Mouse (Mus musculus) hindbrain, embryonic 16.5 days (tissue): ENCODE measurements around the gene Dnajc16. TPM values are rescaled to one million over a fixed set of nuclear protein-coding genes. Genes with fewer than 3 reads are reported as not detected.
A peak's percentile ranks its signal among the peaks of the same experiment; 100 is the strongest.

Source experiments
- ATAC-seq: fragments of 200-750 bp; cut with Nextera tagmentation; 2 replicates; pipeline ENCODE4 v1.8.0; 2017; ENCODE audit warnings: moderate TSS enrichment, moderate library complexity
- H3K27ac ChIP-seq: fragments of 300-500 bp; sonication (generic); 2 replicates; pipeline ENCODE4 v1.5.1; 2014; ENCODE audit warnings: low read depth, mild to moderate bottlenecking, control low read depth, low read length, moderate library complexity
- H3K27me3 ChIP-seq: fragments of 300-500 bp; sonication (generic); replicated peaks from 2 replicates; pipeline ENCODE4 v1.6.1; 2014; ENCODE audit warnings: low read length; ENCODE audit not compliant: control insufficient read depth, insufficient read depth
- H3K36me3 ChIP-seq: fragments of 300-500 bp; sonication (generic); 2 replicates; pipeline ENCODE4 v1.6.1; 2014; ENCODE audit warnings: mild to moderate bottlenecking, low read length, moderate library complexity, mixed read lengths; ENCODE audit not compliant: control insufficient read depth, insufficient read depth
- H3K4me1 ChIP-seq: fragments of 300-500 bp; sonication (generic); 2 replicates; pipeline ENCODE4 v1.6.1; 2014; ENCODE audit warnings: low read depth, low read length; ENCODE audit not compliant: control insufficient read depth, insufficient read depth
- H3K4me2 ChIP-seq: fragments of 300-500 bp; sonication (generic); 2 replicates; pipeline ENCODE4 v1.6.1; 2014; ENCODE audit warnings: mild to moderate bottlenecking, low read length, control low read depth, moderate library complexity
- H3K4me3 ChIP-seq: fragments of 300-500 bp; sonication (generic); 2 replicates; pipeline ENCODE4 v1.5.1; 2014; ENCODE audit warnings: mild to moderate bottlenecking, low read length, control low read depth, moderate library complexity
- H3K9ac ChIP-seq: fragments of 300-500 bp; sonication (generic); 2 replicates; pipeline ENCODE4 v1.6.1; 2014; ENCODE audit warnings: low read depth, mild to moderate bottlenecking, control low read depth, low read length, moderate library complexity
- H3K9me3 ChIP-seq: fragments of 300-500 bp; sonication (generic); 2 replicates; pipeline ENCODE4 v1.6.1; 2014; ENCODE audit warnings: mild to moderate bottlenecking, low read length, moderate library complexity; ENCODE audit not compliant: control insufficient read depth
- WGBS: fragments of 180-500 bp; shearing (Covaris S2); extraction: QIAGEN DNeasy Blood & Tissue Kit; methylation state at CpG from one replicate; pipeline ENCODE4 v1.1.7; 2014; 5-methylcytosine and 5-hydroxymethylcytosine counted together
- polyA plus RNA-seq: library from polyadenylated mRNA; unstranded; fragments of >200 nt; fragmentation: Nextera tagmentation; extraction: Ambion mirVana; gene quantifications from 2 replicates; pipeline ENCODE4 v1.2.1, GENCODE M21; 2015

Dnajc16 gene
- polyA plus RNA-seq, 1 experiment from 2014 or later: 5.9 TPM

GRCm38 (mm10) chr4:141746578-141747346, 44.0 kb downstream of the Dnajc16 start, which contains the start of gene Agmat:
Gene Agmat (plus strand): TSS chr4:141746672.
- WGBS: 24% methylated on average over 24 of the region's 25 CpGs
- Histone ChIP-seq H3K9me3 (no peaks in the 10 kb centered on the region), H3K27me3 (no peaks in the 10 kb centered on the region; the same call in 1 of the 2 replicates), H3K4me3 (no peak within 1 kb of the TSS), H3K36me3 (no peaks in the 10 kb centered on the region), H3K4me2 (no peak within 1 kb of the TSS), H3K4me1 (no peaks in the 10 kb centered on the region), H3K27ac (no peak within 1 kb of the TSS), H3K9ac (no peak within 1 kb of the TSS)
- no peak for ATAC-seq

DNA sequence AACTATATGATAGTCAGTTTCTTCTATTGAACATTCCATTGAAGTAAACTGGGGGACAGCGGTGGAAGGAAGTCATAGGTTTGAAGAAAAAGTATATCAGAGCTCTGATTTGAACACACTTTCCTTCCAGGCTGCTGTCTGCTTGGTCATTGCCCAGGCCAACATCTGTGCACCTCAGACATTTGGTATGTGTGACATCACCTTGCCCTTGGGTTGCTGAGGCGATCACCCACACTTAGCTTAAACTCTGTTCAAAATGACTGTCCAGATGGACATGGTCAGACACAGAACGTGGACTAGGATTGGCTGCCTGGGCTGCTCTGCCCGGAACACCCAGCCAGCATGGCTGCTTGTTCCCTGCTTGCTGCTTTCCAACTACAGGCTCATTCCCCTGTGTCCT, 48.4 kb downstream of the Dnajc16 start:
- Histone ChIP-seq H3K9ac (no peak overlapping the region), H3K27ac (no peak overlapping the region), H3K4me3 (no peak overlapping the region), H3K9me3 (no peaks in the 10 kb centered on the region), H3K4me2 (no peak overlapping the region), H3K27me3 (no peaks in the 10 kb centered on the region; the same call in 1 of the 2 replicates), H3K36me3 (no peaks in the 10 kb centered on the region), H3K4me1 (no peaks in the 10 kb centered on the region)
- no peak for ATAC-seq
- WGBS: 90% methylated on average over 4 of the region's 4 CpGs

- no peak overlapping the region for H3K9ac ChIP-seq
- H3K27ac ChIP-seq: no peak overlapping the region
- no peak for ATAC-seq
- H3K4me2 ChIP-seq: no peak overlapping the region
- WGBS: 70% methylated on average over 9 of the region's 9 CpGs
- no peak overlapping the region for H3K4me3 ChIP-seq
- H3K9me3 ChIP-seq: no peaks in the 10 kb centered on the region
- H3K36me3 ChIP-seq: no peaks in the 10 kb centered on the region
- no peaks in the 10 kb centered on the region; the same call in 1 of the 2 replicates for H3K27me3 ChIP-seq
- no peaks in the 10 kb centered on the region for H3K4me1 ChIP-seq
Measured at GRCm38 (mm10) chr4:141741856-141742255, 48.9 kb downstream of the Dnajc16 start.

DNA sequence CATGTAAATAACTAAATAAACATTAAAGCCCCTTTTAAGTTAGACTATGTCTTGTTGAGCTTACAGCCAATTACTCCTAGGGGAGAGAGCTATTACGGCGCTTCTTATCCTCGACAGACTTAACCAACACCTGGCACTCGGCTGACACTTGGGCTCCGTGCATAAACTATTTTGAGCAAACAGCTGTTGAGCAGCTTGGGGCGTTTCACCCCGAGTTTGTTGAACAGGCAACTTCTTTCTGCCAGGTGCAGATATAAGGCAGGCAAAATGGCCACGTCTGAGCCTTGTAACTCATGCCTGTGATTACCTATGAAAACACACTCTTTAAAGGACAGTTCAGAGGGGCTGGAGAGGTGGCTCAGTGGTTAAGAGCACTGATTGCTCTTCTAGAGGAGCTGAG, 52.7 kb downstream of the Dnajc16 start:
- Histone ChIP-seq H3K4me1 (peaks cover 10% of the 10 kb centered on the region), H3K36me3 (no peaks in the 10 kb centered on the region), H3K4me3 (no peak overlapping the region), H3K27ac (no peak overlapping the region), H3K27me3 (no peaks in the 10 kb centered on the region), H3K4me2 (no peak overlapping the region), H3K9ac (no peak overlapping the region), H3K9me3 (no peaks in the 10 kb centered on the region)
- ATAC-seq: no peak
- WGBS: 78% methylated on average over 8 of the region's 8 CpGs

DNA sequence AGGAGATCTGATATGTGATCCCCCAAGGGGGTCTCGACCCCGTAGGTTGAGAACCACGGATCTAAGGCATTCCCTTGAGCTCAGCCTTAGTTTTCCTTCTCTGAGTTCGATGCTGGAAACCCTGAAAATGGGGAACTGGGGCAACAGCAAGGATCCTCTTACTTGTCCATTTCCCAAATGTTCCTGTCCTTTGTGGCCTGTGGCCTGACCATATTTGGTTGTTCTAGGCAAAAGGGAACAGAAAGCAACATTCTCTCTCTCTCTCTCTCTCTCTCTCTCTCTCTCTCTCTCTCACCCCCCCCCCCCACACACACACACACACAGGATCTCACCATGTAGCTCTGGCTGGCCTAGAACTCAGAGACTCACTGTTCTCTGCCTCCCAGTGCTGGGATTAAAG, 53.9 kb downstream of the Dnajc16 start:
- 69% methylated on average over 4 of the region's 4 CpGs for WGBS
- Histone ChIP-seq H3K27me3 (no peaks in the 10 kb centered on the region), H3K4me2 (no peak overlapping the region), H3K9ac (no peak overlapping the region), H3K36me3 (no peaks in the 10 kb centered on the region), H3K9me3 (no peaks in the 10 kb centered on the region), H3K27ac (no peak overlapping the region), H3K4me3 (no peak overlapping the region), H3K4me1 (peaks cover 10% of the 10 kb centered on the region)
- no peak for ATAC-seq

DNA sequence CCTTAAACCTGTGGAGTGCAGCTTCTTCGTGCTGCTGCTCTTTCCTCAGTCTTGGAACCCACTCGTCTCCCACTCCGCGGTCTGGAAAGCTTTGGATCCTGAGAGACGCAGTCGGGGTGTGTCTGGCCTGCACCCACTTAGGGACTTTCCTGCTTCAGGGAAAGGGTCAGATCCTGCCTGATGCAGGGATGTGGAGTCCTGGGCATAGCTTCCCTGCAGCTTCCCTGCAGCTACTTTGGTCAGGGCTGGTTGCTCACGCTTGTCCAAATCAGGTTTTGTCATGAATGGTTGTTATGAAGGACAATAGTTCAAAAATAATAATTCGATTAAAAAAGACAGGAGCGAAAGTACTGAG, 55.5 kb downstream of the Dnajc16 start:
- Histone ChIP-seq H3K9me3 (no peaks in the 10 kb centered on the region), H3K27me3 (no peaks in the 10 kb centered on the region), H3K4me2 (peak overlapping the region; percentile 86), H3K4me1 (peaks cover 10% of the 10 kb centered on the region), H3K9ac (peak overlapping the region; percentile 67), H3K27ac (peak overlapping the region; percentile 71), H3K4me3 (peak overlapping the region; percentile 52), H3K36me3 (no peaks in the 10 kb centered on the region)
- no peak for ATAC-seq
- WGBS: 23% methylated on average over 9 of the region's 9 CpGs

DNA sequence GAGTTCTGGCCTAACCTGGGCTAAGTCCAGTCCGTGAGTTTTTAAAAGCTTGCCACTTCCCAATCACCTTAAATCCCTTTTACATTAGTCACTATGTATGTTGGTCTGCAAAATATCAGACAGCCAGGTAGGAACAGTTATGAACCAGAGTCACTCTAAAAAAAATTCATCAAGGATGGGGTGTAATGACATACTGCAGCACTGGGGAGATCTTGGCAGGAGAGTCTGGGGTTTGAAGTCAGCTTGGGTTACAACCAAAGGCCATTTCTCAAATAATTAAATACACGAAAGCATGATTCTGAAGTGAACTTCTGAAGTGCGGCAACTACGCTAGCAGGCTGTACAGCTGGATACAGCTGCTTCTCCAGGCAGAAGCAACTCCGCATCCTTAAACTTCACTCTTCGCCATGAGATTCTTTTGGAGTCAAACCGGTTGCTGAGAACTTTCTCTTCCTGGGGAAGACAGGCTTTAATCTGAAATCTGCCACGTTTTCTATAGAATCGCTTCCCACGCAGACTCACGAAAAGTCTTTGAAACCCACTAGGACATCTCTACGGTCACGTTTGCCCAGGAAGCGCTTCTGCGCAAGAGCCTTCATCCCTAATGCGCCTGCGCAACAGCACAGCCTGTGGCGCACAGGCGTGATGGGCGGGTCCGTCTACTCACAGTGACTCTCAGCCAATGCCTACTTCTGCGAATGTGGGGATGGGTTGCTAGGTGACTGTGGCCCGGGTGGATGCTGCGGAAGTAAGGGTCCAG, 56.1 kb downstream of the Dnajc16 start:
- peak overlapping the region; percentile 74 for H3K27ac ChIP-seq

GRCm38 (mm10) chr4:141731766-141732165, 59.0 kb downstream of the Dnajc16 start:
- 75% methylated on average over 5 of the region's 5 CpGs for WGBS

More for the DNA sequence above, 56.1 kb downstream of the Dnajc16 start:
- no peaks in the 10 kb centered on the region for H3K9me3 ChIP-seq
- peak overlapping the region; percentile 86 for H3K4me2 ChIP-seq
- H3K9ac ChIP-seq: peak overlapping the region; percentile 67
- no peaks in the 10 kb centered on the region for H3K36me3 ChIP-seq
- H3K27me3 ChIP-seq: no peaks in the 10 kb centered on the region
- 8% methylated on average over 24 of the region's 24 CpGs for WGBS
- ATAC-seq: peak; percentile 99
- peak overlapping the region; percentile 52 for H3K4me3 ChIP-seq
- peaks cover 10% of the 10 kb centered on the region for H3K4me1 ChIP-seq

GRCm38 (mm10) chr4:141730401-141730800, 60.3 kb downstream of the Dnajc16 start:
- H3K27ac ChIP-seq: no peak overlapping the region
- H3K36me3 ChIP-seq: no peaks in the 10 kb centered on the region
- H3K27me3 ChIP-seq: no peaks in the 10 kb centered on the region
- WGBS: 78% methylated on average over 13 of the region's 13 CpGs
- no peak for ATAC-seq
- H3K4me2 ChIP-seq: no peak overlapping the region
- no peak overlapping the region for H3K9ac ChIP-seq
- peaks cover 9% of the 10 kb centered on the region for H3K4me1 ChIP-seq
- no peaks in the 10 kb centered on the region for H3K9me3 ChIP-seq
- no peak overlapping the region for H3K4me3 ChIP-seq

More at GRCm38 (mm10) chr4:141731766-141732165, 59.0 kb downstream of the Dnajc16 start:
- H3K4me1 ChIP-seq: peaks cover 10% of the 10 kb centered on the region
- no peak for ATAC-seq
- H3K4me3 ChIP-seq: no peak overlapping the region
- no peaks in the 10 kb centered on the region for H3K9me3 ChIP-seq
- H3K27ac ChIP-seq: no peak overlapping the region
- no peaks in the 10 kb centered on the region for H3K27me3 ChIP-seq
- H3K4me2 ChIP-seq: no peak overlapping the region
- no peaks in the 10 kb centered on the region for H3K36me3 ChIP-seq
- no peak overlapping the region for H3K9ac ChIP-seq
